Mouse (Mus musculus) cerebellum, adult 18-20 months (tissue): Measurements from ENCODE around the gene Cntn2.

Source experiments
- DNase-seq, 2 experiments: peaks; one replicate each; pipeline ENCODE4 v3.0.0; 2021

The Cntn2 gene

GRCm38 (mm10) chr1:132542762-132543306 is at the start of gene Cntn2:
Gene Cntn2 (minus strand): TSS chr1:132543256.
- DNase-seq, result peak; percentile 88 to 92

- DNase-seq, result no peak
Observed at GRCm38 (mm10) chr1:132592145-132592544, 49.1 kb upstream of the Cntn2 start.

- peak; percentile 45 to 49 for DNase-seq
Observed at GRCm38 (mm10) chr1:132591399-132591930, 48.4 kb upstream of the Cntn2 start.

- DNase-seq, result no peak
Observed at GRCm38 (mm10) chr1:132586679-132587201, 43.7 kb upstream of the Cntn2 start.

- DNase-seq, result no peak
Observed at GRCm38 (mm10) chr1:132585376-132585775, 42.3 kb upstream of the Cntn2 start.

GRCm38 (mm10) chr1:132582998-132583604 is 40.0 kb upstream of the Cntn2 start:
- DNase-seq, result no peak

GRCm38 (mm10) chr1:132581845-132582839 is 39.1 kb upstream of the Cntn2 start:
- peak in 1 of 2 experiments; percentile 43 for DNase-seq

GRCm38 (mm10) chr1:132580063-132580462 is 37.0 kb upstream of the Cntn2 start:
- no peak for DNase-seq

- DNase-seq, result peak in 1 of 2 experiments; percentile 54
Observed at GRCm38 (mm10) chr1:132576845-132577244, 33.8 kb upstream of the Cntn2 start.

- DNase-seq, result peak; percentile 42 to 55
Observed at GRCm38 (mm10) chr1:132572851-132573250, 29.8 kb upstream of the Cntn2 start.

- peak; percentile 41 to 57 for DNase-seq
Observed at GRCm38 (mm10) chr1:132571613-132572012, 28.6 kb upstream of the Cntn2 start.

- DNase-seq, result no peak
Observed at GRCm38 (mm10) chr1:132570906-132571305, 27.9 kb upstream of the Cntn2 start.

GRCm38 (mm10) chr1:132570068-132570780 is 27.2 kb upstream of the Cntn2 start:
- peak; percentile 52 to 57 for DNase-seq

- peak; percentile 83 to 89 for DNase-seq
Observed at GRCm38 (mm10) chr1:132569516-132569915, 26.5 kb upstream of the Cntn2 start.

- DNase-seq, result peak in 1 of 2 experiments; percentile 8
Observed at GRCm38 (mm10) chr1:132567336-132568125, 24.5 kb upstream of the Cntn2 start.

- no peak for DNase-seq
Observed at GRCm38 (mm10) chr1:132565766-132566165, 22.7 kb upstream of the Cntn2 start.

GRCm38 (mm10) chr1:132564946-132565345 is 21.9 kb upstream of the Cntn2 start:
- DNase-seq, result peak in 1 of 2 experiments; percentile 24

- DNase-seq, result no peak
Observed at GRCm38 (mm10) chr1:132562337-132562795, 19.3 kb upstream of the Cntn2 start.

GRCm38 (mm10) chr1:132560907-132561700 is 18.0 kb upstream of the Cntn2 start:
- DNase-seq, result peak; percentile 66 to 68

GRCm38 (mm10) chr1:132559045-132559444 is 16.0 kb upstream of the Cntn2 start:
- peak in 1 of 2 experiments; percentile 2 for DNase-seq
